Mouse (Mus musculus) cerebellum, adult 2 months (tissue): ENCODE data around the gene Pitx2. TPM values are rescaled to one million over a fixed set of nuclear protein-coding genes. Genes with fewer than 3 reads are reported as not detected.

Source experiments
- DNase-seq, 2 experiments: peaks; one replicate each; pipeline ENCODE4 v3.0.0; 2021
- H3K27ac ChIP-seq: fragments of 200-500 bp; 2 replicates; pipeline ENCODE4 v1.5.1; 2012; ENCODE audit warnings: low read length, control low read depth, inconsistent platforms; ENCODE audit not compliant: insufficient read depth
- H3K27me3 ChIP-seq: fragments of 200-500 bp; 2 replicates; pipeline ENCODE4 v1.6.1; 2012; ENCODE audit warnings: inconsistent platforms, mild to moderate bottlenecking, low read length, moderate library complexity; ENCODE audit not compliant: control insufficient read depth, insufficient read depth
- H3K4me1 ChIP-seq: fragments of 200-500 bp; 2 replicates; pipeline ENCODE4 v1.6.1; 2011; ENCODE audit warnings: low read length; ENCODE audit not compliant: control insufficient read depth, insufficient read depth
- H3K4me3 ChIP-seq: fragments of 200-500 bp; replicated peaks from 2 replicates; pipeline ENCODE3; 2011; ENCODE audit warnings: mild to moderate bottlenecking, low read depth, low read length, control low read depth; ENCODE audit not compliant: insufficient read depth
- CTCF ChIP-seq: fragments of 200-500 bp; IDR thresholded peaks from 2 replicates; pipeline ENCODE4 v1.5.1; 2011; ENCODE audit warnings: low read depth, mild to moderate bottlenecking, control low read depth, low read length, moderate library complexity, borderline replicate concordance; ENCODE audit not compliant: insufficient read depth
- POLR2A ChIP-seq: fragments of 200-500 bp; IDR thresholded peaks from 2 replicates; pipeline ENCODE4 v1.6.1; 2011; ENCODE audit warnings: low read length, control low read depth, borderline replicate concordance; ENCODE audit not compliant: insufficient read depth
- WGBS: fragments of 180-500 bp; shearing (Covaris S2); methylation state at CpG from one replicate; pipeline ENCODE4 v1.1.7; 2018; 5-methylcytosine and 5-hydroxymethylcytosine counted together
- polyA plus RNA-seq: library from polyadenylated mRNA; depleted of rRNA; stranded (reverse); fragments of >200 nt; gene quantifications from 2 replicates; pipeline ENCODE4 v1.2.3, GENCODE M21; 2012

Gene Pitx2
- polyA plus RNA-seq, 1 experiment = 0.25 TPM

- Histone ChIP-seq H3K4me3 (no peak overlapping the region), H3K4me1 (no peaks in the 10 kb centered on the region), H3K27ac (no peak overlapping the region), H3K27me3 (peaks cover 25% of the 10 kb centered on the region; the same call in 1 of the 2 replicates)
- 3% methylated on average over 35 of the region's 35 CpGs for WGBS
- TF ChIP-seq CTCF (no peak), POLR2A (no peak)
- no peak for DNase-seq
Measured at GRCm38 (mm10) chr3:129203761-129204440, 4.2 kb downstream of the Pitx2 start.

GRCm38 (mm10) chr3:129204441-129205313 is 5.0 kb downstream of the Pitx2 start:
- DNase-seq = peak in 1 of 2 experiments; percentile 42
- Histone ChIP-seq H3K4me3 (no peak overlapping the region), H3K4me1 (no peaks in the 10 kb centered on the region), H3K27me3 (peaks cover 25% of the 10 kb centered on the region; the same call in 1 of the 2 replicates), H3K27ac (no peak overlapping the region)
- TF ChIP-seq CTCF (peak; percentile 40; the same call in 1 of the 2 replicates), POLR2A (no peak)
- 2% methylated on average over 48 of the region's 48 CpGs for WGBS

GRCm38 (mm10) chr3:129205481-129206175 is 6.0 kb downstream of the Pitx2 start:
- H3K27ac ChIP-seq = no peak overlapping the region
- H3K27me3 ChIP-seq = peaks cover 20% of the 10 kb centered on the region; the same call in 1 of the 2 replicates
- 10% methylated on average over 18 of the region's 18 CpGs for WGBS
- no peak overlapping the region for H3K4me3 ChIP-seq
- TF ChIP-seq POLR2A (no peak), CTCF (no peak)
- H3K4me1 ChIP-seq = no peaks in the 10 kb centered on the region
- DNase-seq = no peak

GRCm38 (mm10) chr3:129206776-129207175 is 7.1 kb downstream of the Pitx2 start:
- no peak for DNase-seq
- Histone ChIP-seq H3K4me1 (no peaks in the 10 kb centered on the region), H3K27me3 (peaks cover 17% of the 10 kb centered on the region; the same call in 1 of the 2 replicates), H3K27ac (no peak overlapping the region), H3K4me3 (no peak overlapping the region)
- WGBS = 4% methylated on average over 13 of the region's 13 CpGs
- TF ChIP-seq CTCF (no peak), POLR2A (no peak)

GRCm38 (mm10) chr3:129207231-129208030 is 7.8 kb downstream of the Pitx2 start:
- H3K27ac ChIP-seq = no peak overlapping the region
- H3K4me1 ChIP-seq = no peaks in the 10 kb centered on the region
- peaks cover 19% of the 10 kb centered on the region; the same call in 1 of the 2 replicates for H3K27me3 ChIP-seq
- WGBS = 2% methylated on average over 24 of the region's 24 CpGs
- no peak for DNase-seq
- TF ChIP-seq POLR2A (no peak), CTCF (no peak)
- H3K4me3 ChIP-seq = no peak overlapping the region

- WGBS = 4% methylated on average over 7 of the region's 7 CpGs
- Histone ChIP-seq H3K27me3 (peaks cover 18% of the 10 kb centered on the region; the same call in 1 of the 2 replicates), H3K4me1 (no peaks in the 10 kb centered on the region), H3K27ac (no peak overlapping the region), H3K4me3 (no peak overlapping the region)
- TF ChIP-seq CTCF (no peak), POLR2A (no peak)
- no peak for DNase-seq
Measured at GRCm38 (mm10) chr3:129208031-129208380, 8.3 kb downstream of the Pitx2 start.

GRCm38 (mm10) chr3:129208421-129208820 is 8.7 kb downstream of the Pitx2 start:
- TF ChIP-seq CTCF (no peak), POLR2A (no peak)
- no peak overlapping the region for H3K4me3 ChIP-seq
- DNase-seq = no peak
- 4% methylated on average over 10 of the region's 10 CpGs for WGBS
- peaks cover 17% of the 10 kb centered on the region; the same call in 1 of the 2 replicates for H3K27me3 ChIP-seq
- 0 out of 2 replicates have a peak, but pooled peaks cover under 1% of the 10 kb centered on the region for H3K4me1 ChIP-seq
- no peak overlapping the region for H3K27ac ChIP-seq
